Comparison of ENCODE assay signal across 11 mouse cellular contexts in the genomic region with DNA sequence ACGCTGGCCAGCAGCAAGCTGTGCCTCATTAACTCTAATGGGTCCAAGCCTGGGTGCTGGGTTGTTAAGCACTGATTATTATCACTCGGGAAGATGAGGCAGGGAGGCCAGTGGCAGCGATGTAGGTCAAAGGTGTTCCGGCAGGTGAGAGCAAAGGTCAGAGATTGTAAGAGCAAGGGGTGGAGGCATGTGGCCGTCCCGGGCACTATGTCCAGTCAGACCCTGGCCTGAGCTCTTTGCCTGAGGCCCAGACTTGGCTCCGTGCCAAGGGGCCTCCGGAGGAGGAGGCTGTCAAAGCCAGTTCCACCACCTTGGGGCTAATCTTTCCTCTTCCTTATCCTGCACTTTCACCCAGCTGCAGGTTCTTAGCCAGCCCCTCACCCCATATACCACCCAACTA. TPM values are rescaled to one million over a fixed set of nuclear protein-coding genes. Genes with fewer than 3 reads are reported as not detected.
DNase-seq lines count a peak whose midpoint lies in the region; ATAC-seq and TF ChIP-seq lines count a peak whose summit lies in the region.
"Had no signal": no experiment of that assay in that cellular context is flagged by ENCODE, and none has a peak within 500 bp of the region (broad histone marks: within the 10 kb centered on the region; RNA-seq: fewer than 3 reads in every experiment).

No protein-coding gene starts in this region.

- TF ChIP-seq POLR2A in heart, adult 2 months (IDR thresholded peaks at IDR 0.05; ENCODE audit: insufficient read depth, low read depth, low read length) = no peak

- 45% methylated on average over 8 of the region's 8 CpGs for whole genome bisulfite sequencing in heart, embryonic 12.5 days
- 53% methylated on average over 8 of the region's 8 CpGs for WGBS in heart, adult 2 months
- 18% methylated on average over 8 of the region's 8 CpGs for WGBS in kidney, postnatal 0 days

- DNase-seq in heart, adult 2 months = no peak
- DNase-seq in NIH3T3 (ENCODE audit: low read depth) = peak; percentile 35
- no peak for DNase-seq in kidney, postnatal 0 days (ENCODE audit: low spot score)
- peak; percentile 63 for DNase-seq in retina, postnatal 1 day
- no peak for DNase-seq in left cerebral cortex, adult 2 months (ENCODE audit: extremely low spot score in 1 of 2, low spot score in 2 of 2)
- DNase-seq in testis, postnatal 10 days (ENCODE audit: low spot score) = no peak
- DNase-seq: lung, postnatal 10 days had no signal

- no peaks in the 10 kb centered on the region for H3K9me3 ChIP-seq in heart, embryonic 12.5 days (replicated peaks)
- no peaks in the 10 kb centered on the region for H3K9me3 ChIP-seq in kidney, postnatal 0 days (replicated peaks; ENCODE audit: low read length)

- H3K27me3 ChIP-seq in heart, embryonic 12.5 days (replicated peaks) = peaks cover 34% of the 10 kb centered on the region
- H3K27me3 ChIP-seq in heart, adult 2 months (ENCODE audit: control insufficient read depth, insufficient read depth, low read length) = peaks cover 2% of the 10 kb centered on the region
- no peaks in the 10 kb centered on the region for H3K27me3 ChIP-seq in kidney, postnatal 0 days (ENCODE audit: insufficient read depth, low read length)

- H3K4me1 ChIP-seq in heart, embryonic 12.5 days (replicated peaks) = peaks cover 50% of the 10 kb centered on the region
- no peaks in the 10 kb centered on the region for H3K4me1 ChIP-seq in heart, adult 2 months (ENCODE audit: control insufficient read depth, insufficient read depth, low read length)
- H3K4me1 ChIP-seq in kidney, postnatal 0 days (replicated peaks; ENCODE audit: insufficient read depth, low read length) = peaks cover 16% of the 10 kb centered on the region; the same call in 1 of the 2 replicates

- intact Hi-C loops in heart, adult 2 months (cut with DNase I) = no loop called here
- intact Hi-C loops in left cerebral cortex, adult 2 months (cut with DNase I) = no loop called here

- no peaks in the 10 kb centered on the region for H3K79me2 ChIP-seq in heart, adult 2 months (replicated peaks; ENCODE audit: control insufficient read depth, insufficient read depth, low read length)

- TF ChIP-seq CTCF in heart, adult 2 months (IDR thresholded peaks at IDR 0.05) = no peak
- no peak for TF ChIP-seq CTCF in kidney, postnatal 0 days (IDR thresholded peaks at IDR 0.05; ENCODE audit: low read depth)
- TF ChIP-seq CTCF in left cerebral cortex, adult 2 months (IDR thresholded peaks at IDR 0.05) = no peak

- no peak overlapping the region for H3K9ac ChIP-seq in heart, embryonic 12.5 days
- H3K9ac ChIP-seq in heart, adult 2 months (ENCODE audit: low read depth, low read length) = no peak overlapping the region
- no peak overlapping the region for H3K9ac ChIP-seq in kidney, postnatal 0 days (ENCODE audit: low read depth, low read length)

- no peak for TF ChIP-seq EP300 in heart, adult 2 months (IDR thresholded peaks at IDR 0.05; ENCODE audit: insufficient read depth, low read depth, low read length)

- H3K4me3 ChIP-seq in heart, embryonic 12.5 days = no peak overlapping the region; the same call in 1 of the 2 replicates
- no peak overlapping the region for H3K4me3 ChIP-seq in heart, adult 2 months
- no peak overlapping the region for H3K4me3 ChIP-seq in kidney, postnatal 0 days (replicated peaks; ENCODE audit: low read depth, low read length)
- no peak overlapping the region for H3K4me3 ChIP-seq in left cerebral cortex, adult 2 months

- 0 out of 2 replicates have a peak, but pooled peaks have one; percentile 27 for ATAC-seq in heart, embryonic 12.5 days (ENCODE audit: insufficient number of reproducible peaks, low FRiP score)
- ATAC-seq in kidney, postnatal 0 days (replicated peaks; ENCODE audit: low FRiP score, low read depth) = peak; percentile 68
- no peak for ATAC-seq in megakaryocyte progenitor cell, adult 5-6 weeks (replicated peaks; ENCODE audit: poor library complexity)

- H3K4me2 ChIP-seq in heart, embryonic 12.5 days = peak overlapping the region; percentile 97
- peak overlapping the region; percentile 83 for H3K4me2 ChIP-seq in kidney, postnatal 0 days (ENCODE audit: low read length)

- H3K36me3 ChIP-seq in heart, embryonic 12.5 days = no peaks in the 10 kb centered on the region
- H3K36me3 ChIP-seq in heart, adult 2 months (ENCODE audit: control insufficient read depth, insufficient read depth, low read length) = no peaks in the 10 kb centered on the region
- no peaks in the 10 kb centered on the region for H3K36me3 ChIP-seq in kidney, postnatal 0 days (ENCODE audit: insufficient read depth, low read length)

- H3K27ac ChIP-seq in heart, embryonic 12.5 days (ENCODE audit: poor library complexity, severe bottlenecking) = no peak overlapping the region
- H3K27ac ChIP-seq in heart, adult 2 months = no peak overlapping the region
- H3K27ac ChIP-seq in kidney, postnatal 0 days = peak overlapping the region; percentile 64; the same call in 1 of the 2 replicates
- H3K27ac ChIP-seq in left cerebral cortex, adult 2 months = no peak overlapping the region

RNA-seq across cellular contexts. Expression of a gene that starts 1.8 kb away (rescaled TPM):
- 2.2 and 2.6 TPM in 2 replicates for polyA plus RNA-seq in heart, embryonic 12.5 days (2016; fragmentation: Nextera tagmentation; extraction: Ambion mirVana)
- total RNA-seq in heart, adult 2 months (2021) = not detected
- 0.20 and 4.2 TPM in 2 replicates for polyA plus RNA-seq in heart, adult 2 months (2012; rRNA removed)
- 87.4 and 102 TPM in 2 replicates for polyA plus RNA-seq in kidney, postnatal 0 days (2015; fragmentation: Nextera tagmentation; extraction: Ambion mirVana)
- total RNA-seq in megakaryocyte progenitor cell, adult 5-6 weeks (2015) = not detected in 2 replicates
- total RNA-seq in megakaryocyte progenitor cell, adult 5-6 weeks (2017) = not detected in 2 replicates
- total RNA-seq in left cerebral cortex, adult 2 months (2021) = not detected
- total RNA-seq: granulocyte monocyte progenitor cell, adult 5-6 weeks had no signal

RNA-seq across cellular contexts. Expression of a gene that starts 28.1 kb away (rescaled TPM):
- polyA plus RNA-seq in heart, embryonic 12.5 days (2016; fragmentation: Nextera tagmentation; extraction: Ambion mirVana) = 21.6 and 22.0 TPM in 2 replicates
- 10 to 100 TPM; 14.9 to 16.4 TPM for total RNA-seq in heart, adult 2 months (2021)
- 17.6 and 21.2 TPM in 2 replicates for polyA plus RNA-seq in heart, adult 2 months (2012; rRNA removed)
- polyA plus RNA-seq in kidney, postnatal 0 days (2015; fragmentation: Nextera tagmentation; extraction: Ambion mirVana) = 18.1 and 19.5 TPM in 2 replicates
- 20.3 and 22.8 TPM in 2 replicates for total RNA-seq in megakaryocyte progenitor cell, adult 5-6 weeks (2015)
- total RNA-seq in megakaryocyte progenitor cell, adult 5-6 weeks (2017) = 20.5 and 22.4 TPM in 2 replicates
- 10 to 100 TPM; 91.4 to 97.4 TPM for total RNA-seq in left cerebral cortex, adult 2 months (2021)

RNA-seq across cellular contexts. Expression of a gene that starts 39.4 kb away (rescaled TPM):
- 77.4 and 87.7 TPM in 2 replicates for polyA plus RNA-seq in heart, embryonic 12.5 days (2016; fragmentation: Nextera tagmentation; extraction: Ambion mirVana)
- total RNA-seq in heart, adult 2 months (2021) = 100 to 1,000 TPM; 121 to 133 TPM
- 52.7 and 72.9 TPM in 2 replicates for polyA plus RNA-seq in heart, adult 2 months (2012; rRNA removed)
- 87.7 and 93.9 TPM in 2 replicates for polyA plus RNA-seq in kidney, postnatal 0 days (2015; fragmentation: Nextera tagmentation; extraction: Ambion mirVana)
- 131 and 149 TPM in 2 replicates for total RNA-seq in megakaryocyte progenitor cell, adult 5-6 weeks (2015)
- 29.9 and 33.4 TPM in 2 replicates for total RNA-seq in megakaryocyte progenitor cell, adult 5-6 weeks (2017)
- 10 to 100 TPM; 78.8 to 80.9 TPM for total RNA-seq in left cerebral cortex, adult 2 months (2021)

RNA-seq across cellular contexts. Expression of a gene that starts 48.2 kb away (rescaled TPM):
- 0.09 TPM in 1 of 2 replicates, not detected in the other for polyA plus RNA-seq in heart, embryonic 12.5 days (2016; fragmentation: Nextera tagmentation; extraction: Ambion mirVana)
- total RNA-seq in heart, adult 2 months (2021) = 10 to 100 TPM; 21.6 to 33.0 TPM
- 32.7 and 53.4 TPM in 2 replicates for polyA plus RNA-seq in heart, adult 2 months (2012; rRNA removed)
- polyA plus RNA-seq in kidney, postnatal 0 days (2015; fragmentation: Nextera tagmentation; extraction: Ambion mirVana) = 3.0 and 4.4 TPM in 2 replicates
- 0.20 TPM in 1 of 2 replicates, not detected in the other for total RNA-seq in megakaryocyte progenitor cell, adult 5-6 weeks (2015)
- not detected in 2 replicates for total RNA-seq in megakaryocyte progenitor cell, adult 5-6 weeks (2017)
- total RNA-seq in left cerebral cortex, adult 2 months (2021) = not detected
- total RNA-seq: granulocyte monocyte progenitor cell, adult 5-6 weeks had no signal
- polyA plus RNA-seq: neural tube, embryonic 11.5 days had no signal

Comparison
In these comparisons a context has a peak if more than half of its experiments do, and no peak if none do; other contexts are left out.
1. DNase-seq: peak in NIH3T3 (single experiment) and retina, postnatal 1 day (single experiment); none in heart, adult 2 months (0 of 2), kidney, postnatal 0 days (single experiment), left cerebral cortex, adult 2 months (0 of 2) and testis, postnatal 10 days (single experiment).